Mouse (Mus musculus): ENCODE measurements around the gene Gulp1. TPM values are rescaled to one million over a fixed set of nuclear protein-coding genes. Genes with fewer than 3 reads are reported as not detected.

The Gulp1 gene
- polyA plus RNA-seq, 1 experiment from 2014 or later: 16.5 TPM

GRCm38 (mm10) chr1:44750731-44751730 is 199.7 kb downstream of the Gulp1 start:
- ATAC-seq (replicated peaks; ENCODE audit: low FRiP score, low TSS enrichment, low read depth) (no peak), DNase-seq (ENCODE audit: low spot score) (no peak)
- Histone ChIP-seq H3K9me3 (ENCODE audit: control insufficient read depth, low read length) (no peaks in the 10 kb centered on the region), H3K9ac (ENCODE audit: low read length) (no peak overlapping the region), H3K36me3 (ENCODE audit: control insufficient read depth, insufficient read depth, low read length) (no peaks in the 10 kb centered on the region), H3K4me3 (ENCODE audit: low read depth, low read length) (no peak overlapping the region), H3K27ac (ENCODE audit: low read depth) (no peak overlapping the region), H3K27me3 (replicated peaks; ENCODE audit: control insufficient read depth, insufficient read depth, low read length) (no peaks in the 10 kb centered on the region), H3K4me2 (ENCODE audit: low read length) (no peak overlapping the region), H3K4me1 (replicated peaks; ENCODE audit: control insufficient read depth, insufficient read depth, low read length) (no peaks in the 10 kb centered on the region)
- 52% methylated on average over 5 of the region's 5 CpGs for WGBS

GRCm38 (mm10) chr1:44778251-44778650 is 226.9 kb downstream of the Gulp1 start:
- Histone ChIP-seq H3K4me1 (replicated peaks; ENCODE audit: control insufficient read depth, insufficient read depth, low read length) (no peaks in the 10 kb centered on the region), H3K36me3 (ENCODE audit: control insufficient read depth, insufficient read depth, low read length) (peaks cover 3% of the 10 kb centered on the region; the same call in 1 of the 2 replicates), H3K4me3 (ENCODE audit: low read depth, low read length) (no peak overlapping the region), H3K27me3 (replicated peaks; ENCODE audit: control insufficient read depth, insufficient read depth, low read length) (no peaks in the 10 kb centered on the region), H3K4me2 (ENCODE audit: low read length) (no peak overlapping the region), H3K27ac (ENCODE audit: low read depth) (no peak overlapping the region), H3K9ac (ENCODE audit: low read length) (no peak overlapping the region), H3K9me3 (ENCODE audit: control insufficient read depth, low read length) (no peaks in the 10 kb centered on the region)
- 77% methylated on average over 1 of the region's 1 CpGs for WGBS
- DNase-seq (ENCODE audit: low spot score) (no peak), ATAC-seq (replicated peaks; ENCODE audit: low FRiP score, low TSS enrichment, low read depth) (no peak)

GRCm38 (mm10) chr1:44803594-44804372 is 252.5 kb downstream of the Gulp1 start:
- no peak overlapping the region for H3K27ac ChIP-seq (ENCODE audit: low read depth)
- H3K4me1 ChIP-seq (replicated peaks; ENCODE audit: control insufficient read depth, insufficient read depth, low read length): no peaks in the 10 kb centered on the region; the same call in 1 of the 2 replicates
- no peak for DNase-seq (ENCODE audit: low spot score)
- H3K9me3 ChIP-seq (ENCODE audit: control insufficient read depth, low read length): no peaks in the 10 kb centered on the region
- H3K9ac ChIP-seq (ENCODE audit: low read length): no peak overlapping the region
- H3K4me2 ChIP-seq (ENCODE audit: low read length): no peak overlapping the region
- no peaks in the 10 kb centered on the region for H3K27me3 ChIP-seq (replicated peaks; ENCODE audit: control insufficient read depth, insufficient read depth, low read length)
- WGBS: 67% methylated on average over 4 of the region's 4 CpGs
- ATAC-seq (replicated peaks; ENCODE audit: low FRiP score, low TSS enrichment, low read depth): no peak
- H3K4me3 ChIP-seq (ENCODE audit: low read depth, low read length): no peak overlapping the region
- no peaks in the 10 kb centered on the region for H3K36me3 ChIP-seq (ENCODE audit: control insufficient read depth, insufficient read depth, low read length)

GRCm38 (mm10) chr1:44806368-44806767 is 255.1 kb downstream of the Gulp1 start:
- Histone ChIP-seq H3K27me3 (replicated peaks; ENCODE audit: control insufficient read depth, insufficient read depth, low read length) (no peaks in the 10 kb centered on the region), H3K4me2 (ENCODE audit: low read length) (no peak overlapping the region), H3K9me3 (ENCODE audit: control insufficient read depth, low read length) (no peaks in the 10 kb centered on the region), H3K4me1 (replicated peaks; ENCODE audit: control insufficient read depth, insufficient read depth, low read length) (no peaks in the 10 kb centered on the region; the same call in 1 of the 2 replicates), H3K4me3 (ENCODE audit: low read depth, low read length) (no peak overlapping the region), H3K36me3 (ENCODE audit: control insufficient read depth, insufficient read depth, low read length) (no peaks in the 10 kb centered on the region), H3K9ac (ENCODE audit: low read length) (no peak overlapping the region), H3K27ac (ENCODE audit: low read depth) (no peak overlapping the region)
- ATAC-seq (replicated peaks; ENCODE audit: low FRiP score, low TSS enrichment, low read depth) (no peak), DNase-seq (ENCODE audit: low spot score) (no peak)

GRCm38 (mm10) chr1:44810336-44810735 is 259.0 kb downstream of the Gulp1 start:
- Histone ChIP-seq H3K4me3 (ENCODE audit: low read depth, low read length) (no peak overlapping the region), H3K36me3 (ENCODE audit: control insufficient read depth, insufficient read depth, low read length) (no peaks in the 10 kb centered on the region), H3K9ac (ENCODE audit: low read length) (no peak overlapping the region), H3K4me2 (ENCODE audit: low read length) (no peak overlapping the region), H3K27ac (ENCODE audit: low read depth) (no peak overlapping the region), H3K27me3 (replicated peaks; ENCODE audit: control insufficient read depth, insufficient read depth, low read length) (no peaks in the 10 kb centered on the region), H3K4me1 (replicated peaks; ENCODE audit: control insufficient read depth, insufficient read depth, low read length) (no peaks in the 10 kb centered on the region), H3K9me3 (ENCODE audit: control insufficient read depth, low read length) (no peaks in the 10 kb centered on the region)
- no peak for ATAC-seq (replicated peaks; ENCODE audit: low FRiP score, low TSS enrichment, low read depth)
- 85% methylated on average over 2 of the region's 2 CpGs for WGBS
- DNase-seq (ENCODE audit: low spot score): no peak

GRCm38 (mm10) chr1:44833934-44834333 is 282.6 kb downstream of the Gulp1 start:
- no peaks in the 10 kb centered on the region for H3K27me3 ChIP-seq (replicated peaks; ENCODE audit: control insufficient read depth, insufficient read depth, low read length)

More at GRCm38 (mm10) chr1:44833934-44834333, 282.6 kb downstream of the Gulp1 start:
- no peak overlapping the region for H3K4me3 ChIP-seq (ENCODE audit: low read depth, low read length)
- H3K9me3 ChIP-seq (ENCODE audit: control insufficient read depth, low read length): no peaks in the 10 kb centered on the region
- no peaks in the 10 kb centered on the region for H3K4me1 ChIP-seq (replicated peaks; ENCODE audit: control insufficient read depth, insufficient read depth, low read length)
- ATAC-seq (replicated peaks; ENCODE audit: low FRiP score, low TSS enrichment, low read depth) (no peak; the same call in 1 of the 2 replicates), DNase-seq (ENCODE audit: low spot score) (no peak)
- H3K27ac ChIP-seq (ENCODE audit: low read depth): no peak overlapping the region
- H3K9ac ChIP-seq (ENCODE audit: low read length): no peak overlapping the region
- H3K4me2 ChIP-seq (ENCODE audit: low read length): no peak overlapping the region
- 59% methylated on average over 4 of the region's 4 CpGs for WGBS
- no peaks in the 10 kb centered on the region for H3K36me3 ChIP-seq (ENCODE audit: control insufficient read depth, insufficient read depth, low read length)

Data from intestine, embryonic 14.5 days (tissue).